Mouse (Mus musculus) Patski (cell line): ENCODE results near the gene Fam83g. TPM values are rescaled to one million over a fixed set of nuclear protein-coding genes. Genes with fewer than 3 reads are reported as not detected.

ENCODE experiments used
- ATAC-seq: fragments of 100-300 bp; one replicate; pipeline ENCODE4 v1.8.0; 2021
- CTCF ChIA-PET: fragments of 350-600 bp; sonication (Branson Sonifier 250); formaldehyde crosslinking; loops from one replicate; lab custom pipeline; 2022; ENCODE audit warnings: inconsistent platforms; lab: Charles Lee
- POLR2A ChIA-PET: fragments of 350-600 bp; sonication (Branson Sonifier 250); formaldehyde crosslinking; loops from one replicate; lab custom pipeline; 2022; ENCODE audit warnings: antibody characterized with exemption, inconsistent platforms; lab: Charles Lee
- DNase-seq: peaks from one replicate; pipeline ENCODE4 v3.0.0-alpha.2; 2011; ENCODE audit warnings: low read depth, low spot score
- H3K27me3 ChIP-seq: fragments of 371-371 bp; one replicate; pipeline ENCODE4 v1.5.1; 2021
- CTCF ChIP-seq: fragments of 100-300 bp; IDR thresholded peaks from one replicate; pipeline ENCODE4 v1.5.1; 2021
- in situ Hi-C: fragments of 300-500 bp; cut with MboI; formaldehyde crosslinking; loops from 3 replicates; pipeline ENCODE4 v1.11.1; 2018; ENCODE audit warnings: low pct_unique_long_range_greater_than_20kb, mixed read lengths
- polyA plus RNA-seq: library from polyadenylated mRNA; unstranded; gene quantifications from one replicate; pipeline ENCODE4 v1.2.3, GENCODE M21; 2021

Fam83g gene
- polyA plus RNA-seq, 1 experiment from 2014 or later, result not detected

DNA sequence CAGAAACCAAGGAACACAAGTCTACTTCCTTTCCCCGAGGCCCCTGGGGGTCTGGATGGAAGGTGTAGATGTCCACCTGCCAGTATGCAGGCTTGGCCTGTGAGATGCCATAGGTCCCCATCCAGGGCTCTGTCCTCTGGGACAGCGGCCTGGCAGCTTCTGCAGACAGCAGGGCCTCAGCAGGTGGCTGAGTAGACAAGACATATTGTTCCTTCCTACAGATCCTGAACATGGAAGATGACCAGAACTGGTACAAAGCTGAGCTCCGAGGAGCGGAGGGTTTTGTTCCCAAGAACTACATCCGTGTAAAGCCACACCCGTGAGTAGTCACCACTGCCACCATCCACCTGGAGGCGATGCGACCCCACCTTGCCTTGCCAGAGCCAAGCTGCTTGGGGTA, 23.9 kb upstream of the Fam83g start:
- CTCF ChIA-PET, result interaction anchor here (1.9 kb wide), 1 partner anchor 54 kb away, joined by 7 read pairs; no protein-coding TSS in a partner anchor
- TF ChIP-seq CTCF, result no peak
- POLR2A ChIA-PET, result no interaction called here
- no peaks in the 10 kb centered on the region for H3K27me3 ChIP-seq
- in situ Hi-C loops, result no loop called here
- ATAC-seq, result no peak
- no peak for DNase-seq

GRCm38 (mm10) chr11:61660806-61661392, 23.0 kb upstream of the Fam83g start:
- POLR2A ChIA-PET, result no interaction called here
- in situ Hi-C loops, result no loop called here
- DNase-seq, result no peak
- no peak for ATAC-seq
- TF ChIP-seq CTCF, result no peak
- H3K27me3 ChIP-seq, result no peaks in the 10 kb centered on the region
- CTCF ChIA-PET, result interaction anchor here (1.4 kb wide), 1 partner anchor 54 kb away, joined by 5 read pairs; no protein-coding TSS in a partner anchor

DNA sequence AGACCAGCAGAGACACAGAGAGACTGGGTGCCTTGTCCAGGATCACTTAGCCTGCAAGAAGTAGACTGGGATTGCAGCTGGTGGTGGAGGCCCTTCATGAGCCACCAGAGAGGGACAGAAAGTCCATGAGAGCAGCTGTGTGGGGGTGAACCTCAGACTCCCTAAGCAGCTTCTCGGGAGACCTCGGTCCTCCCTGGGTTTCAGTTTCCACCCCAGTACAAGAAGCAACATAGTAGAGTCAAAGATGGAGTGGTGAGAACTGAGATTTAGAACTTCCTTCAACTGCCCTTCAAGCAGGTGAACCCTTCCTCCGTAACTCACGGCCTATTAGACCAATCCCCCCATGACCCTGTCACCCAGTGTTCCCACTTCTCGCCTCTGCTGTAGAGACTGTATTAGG, 21.7 kb upstream of the Fam83g start:
- ChIA-PET CTCF (no interaction called here), POLR2A (no interaction called here)
- ATAC-seq (no peak), DNase-seq (no peak)
- in situ Hi-C loops, result no loop called here
- TF ChIP-seq CTCF, result no peak
- H3K27me3 ChIP-seq, result no peaks in the 10 kb centered on the region

- ChIA-PET POLR2A (interaction anchor here (1.4 kb wide), 1 partner anchor 49 kb away, joined by 4 read pairs; no protein-coding TSS in a partner anchor), CTCF (interaction anchor here (0.8 to 7.1 kb wide), 8 partner anchors 16 to 248 kb away, joined by 3 to 39 read pairs (median 4); no protein-coding TSS in a partner anchor)
- DNase-seq, result no peak
- in situ Hi-C loops, result loop anchor here (5.0 kb wide), 1 partner anchor 52 kb away; no protein-coding TSS in a partner anchor
- no peak for TF ChIP-seq CTCF
- ATAC-seq, result no peak
- no peaks in the 10 kb centered on the region for H3K27me3 ChIP-seq
Measured at GRCm38 (mm10) chr11:61665401-61665800, 18.5 kb upstream of the Fam83g start.

DNA sequence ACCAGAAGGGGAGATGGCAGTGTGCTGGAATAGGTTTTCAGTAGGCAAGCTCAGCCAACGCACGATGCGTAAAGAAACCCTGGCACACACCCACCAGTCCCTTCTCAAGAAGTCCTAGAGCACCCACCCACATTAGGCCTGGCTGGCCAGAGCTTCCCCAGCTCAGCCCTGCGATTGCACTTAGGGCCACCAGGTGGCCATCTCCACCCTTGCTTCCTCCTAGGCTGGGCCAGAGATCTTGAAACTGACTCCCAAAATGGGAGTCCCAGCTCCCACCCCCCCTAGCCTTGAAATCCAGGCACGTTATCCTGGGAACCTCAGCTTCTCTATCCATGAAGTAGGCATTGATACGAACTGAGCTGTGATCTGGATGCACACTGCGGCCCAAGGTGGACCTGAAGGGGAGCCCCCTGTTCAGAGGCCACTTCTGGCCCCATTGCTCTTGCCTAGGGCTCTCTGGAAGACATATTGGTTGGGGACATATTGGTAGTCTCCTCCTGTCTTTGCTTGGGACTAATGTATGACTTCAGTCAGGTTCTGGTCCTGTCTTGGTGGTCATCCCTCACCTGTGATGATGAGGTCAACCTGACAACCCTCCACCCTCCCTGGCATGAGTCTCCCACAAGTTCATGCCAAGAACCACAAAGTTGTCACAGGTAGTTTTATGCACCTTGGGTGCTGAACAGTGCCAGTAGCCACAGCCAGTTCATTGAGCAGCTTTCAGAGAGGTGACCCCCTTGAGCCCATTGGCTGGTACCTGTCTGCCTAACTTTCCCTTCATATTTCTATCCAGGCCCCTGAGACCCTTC, 17.7 kb upstream of the Fam83g start:
- H3K27me3 ChIP-seq, result no peaks in the 10 kb centered on the region
- in situ Hi-C loops, result loop anchor here (5.0 kb wide), 1 partner anchor 51 kb away; no protein-coding TSS in a partner anchor
- ChIA-PET POLR2A (interaction anchor here (1.4 kb wide), 1 partner anchor 48 kb away, joined by 4 read pairs; no protein-coding TSS in a partner anchor), CTCF (interaction anchor here (0.7 to 7.1 kb wide), 10 partner anchors 15 to 249 kb away, joined by 3 to 39 read pairs (median 4); no protein-coding TSS in a partner anchor)
- peak; percentile 35 for ATAC-seq
- DNase-seq, result no peak
- TF ChIP-seq CTCF, result peak; percentile 92

DNA sequence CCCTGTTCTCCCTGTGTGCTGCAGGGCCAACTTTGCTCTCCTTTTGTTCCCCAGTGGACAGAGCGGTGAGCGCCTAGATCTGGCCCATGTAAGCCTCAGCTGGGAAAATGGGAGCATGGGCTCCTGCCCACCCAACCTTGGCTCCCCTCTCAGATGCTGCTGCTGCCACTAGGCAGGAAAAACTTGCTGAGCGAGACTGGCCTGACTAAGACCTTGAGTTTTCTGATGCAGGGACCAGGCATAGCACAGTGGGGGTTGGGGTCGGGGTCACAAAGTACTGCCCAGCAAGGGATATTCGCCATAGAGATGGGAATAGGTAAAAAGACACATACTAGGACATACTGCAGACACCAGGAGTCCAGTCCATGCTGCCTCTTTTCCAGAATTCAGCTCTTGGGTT, 16.6 kb upstream of the Fam83g start:
- no peak for ATAC-seq
- TF ChIP-seq CTCF, result no peak
- DNase-seq, result no peak
- in situ Hi-C loops, result loop anchor here (5.0 kb wide), 1 partner anchor 50 kb away; no protein-coding TSS in a partner anchor
- POLR2A ChIA-PET, result no interaction called here
- CTCF ChIA-PET, result interaction anchor here (2.2 to 7.1 kb wide), 2 partner anchors 20 to 47 kb away, joined by 8 to 39 read pairs; no protein-coding TSS in a partner anchor
- no peaks in the 10 kb centered on the region for H3K27me3 ChIP-seq

DNA sequence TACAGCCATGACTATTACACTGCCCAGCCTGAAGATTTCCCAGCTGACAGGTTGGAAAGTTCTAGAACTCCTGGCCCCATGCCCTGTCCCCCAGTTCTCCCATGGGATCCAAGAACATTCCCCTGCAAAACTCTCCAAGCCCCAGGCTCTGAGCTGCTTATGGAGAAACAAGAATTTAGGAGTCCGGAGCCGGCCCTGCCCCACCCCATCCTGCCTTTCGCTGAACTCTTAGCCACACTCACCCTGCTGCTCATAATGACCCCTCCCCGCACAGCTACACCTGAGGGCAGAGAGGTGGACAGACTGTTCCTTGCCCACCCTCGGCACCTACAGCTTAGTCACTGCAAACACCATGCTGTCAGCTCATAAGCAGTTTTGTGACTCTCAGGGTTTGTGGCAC, 16.1 kb upstream of the Fam83g start:
- no peak for DNase-seq
- in situ Hi-C loops, result loop anchor here (5.0 kb wide), 1 partner anchor 50 kb away; no protein-coding TSS in a partner anchor
- no peak for TF ChIP-seq CTCF
- no peak for ATAC-seq
- POLR2A ChIA-PET, result no interaction called here
- CTCF ChIA-PET, result interaction anchor here (0.7 to 7.1 kb wide), 3 partner anchors 38 to 78 kb away, joined by 3 to 39 read pairs (median 5); no protein-coding TSS in a partner anchor
- H3K27me3 ChIP-seq, result no peaks in the 10 kb centered on the region

DNA sequence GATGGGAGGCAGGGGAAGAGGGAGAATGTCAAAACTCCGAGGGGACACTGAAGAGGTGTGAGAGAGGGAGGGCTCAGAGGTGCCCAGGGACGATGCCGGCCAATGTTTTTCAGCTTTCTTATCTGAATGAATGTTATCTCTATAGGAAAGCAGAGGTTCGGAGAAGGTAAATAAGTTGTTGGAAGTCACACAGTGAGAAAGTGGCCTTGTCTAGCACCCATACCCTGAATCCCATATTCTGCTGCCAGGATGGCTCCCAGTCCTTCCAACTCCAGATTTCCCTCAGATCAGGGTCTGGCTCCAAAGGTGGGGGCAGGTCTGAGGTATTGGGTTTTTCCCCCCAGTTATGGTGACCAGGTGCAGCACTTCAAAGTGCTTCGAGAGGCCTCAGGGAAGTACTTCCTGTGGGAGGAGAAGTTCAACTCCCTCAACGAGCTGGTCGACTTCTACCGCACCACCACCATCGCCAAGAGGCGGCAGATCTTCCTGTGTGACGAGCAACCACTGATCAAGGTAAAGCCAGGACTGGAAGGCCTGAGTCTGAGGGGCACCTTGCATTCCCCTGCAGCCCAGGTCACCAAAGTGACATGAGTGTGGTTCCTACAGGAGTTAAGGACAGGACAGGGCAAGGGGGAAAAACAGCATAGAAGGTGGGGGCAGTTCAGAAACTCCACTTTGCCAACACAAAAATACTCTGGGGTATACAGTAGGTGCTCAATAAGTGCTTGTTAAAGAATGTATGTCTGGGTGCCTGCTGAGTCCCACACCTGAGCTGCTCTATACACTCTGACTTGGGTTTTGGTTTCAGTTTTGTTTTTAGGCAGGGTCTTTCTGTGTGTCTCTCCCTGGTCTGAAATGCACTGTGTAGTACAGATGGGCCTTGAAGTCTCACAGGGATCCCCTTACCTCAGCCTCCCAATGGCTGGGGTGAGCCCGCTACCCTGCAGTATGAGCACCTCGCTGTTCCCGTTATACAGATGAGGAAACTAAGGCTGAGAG, 14.1 kb upstream of the Fam83g start:
- ChIA-PET CTCF (interaction anchor here (7.1 kb wide), 1 partner anchor 45 kb away, joined by 39 read pairs; no protein-coding TSS in a partner anchor), POLR2A (interaction anchor here (0.6 to 1.4 kb wide), 2 partner anchors 11 to 62 kb away, joined by 3 to 7 read pairs; no protein-coding TSS in a partner anchor)

GRCm38 (mm10) chr11:61671781-61672383, 12.0 kb upstream of the Fam83g start:
- H3K27me3 ChIP-seq, result no peaks in the 10 kb centered on the region
- in situ Hi-C loops, result no loop called here

More for the DNA sequence above, 14.1 kb upstream of the Fam83g start:
- in situ Hi-C loops, result loop anchor here (5.0 kb wide), 1 partner anchor 48 kb away; no protein-coding TSS in a partner anchor
- no peak for TF ChIP-seq CTCF
- no peaks in the 10 kb centered on the region for H3K27me3 ChIP-seq
- ATAC-seq (no peak), DNase-seq (no peak)

More at GRCm38 (mm10) chr11:61671781-61672383, 12.0 kb upstream of the Fam83g start:
- no peak for TF ChIP-seq CTCF
- no peak for DNase-seq
- CTCF ChIA-PET, result interaction anchor here (0.9 kb wide), 1 partner anchor 43 kb away, joined by 5 read pairs; no protein-coding TSS in a partner anchor
- no peak for ATAC-seq
- POLR2A ChIA-PET, result no interaction called here
